Mouse (Mus musculus) heart, postnatal 36 days (tissue): ENCODE data around the gene Tcp11l2. TPM values are rescaled to one million over a fixed set of nuclear protein-coding genes. Genes with fewer than 3 reads are reported as not detected.

Experiments
- DNase-seq, 2 experiments: peaks; one replicate each; pipeline ENCODE4 v3.0.0; 2021 to 2022
- intact Hi-C: fragments of 180-260 bp; cut with DNase I; formaldehyde crosslinking; loops from one replicate; pipeline ENCODE4 v1.15.1; 2025
- total RNA-seq, 2 experiments: library from RNA; stranded (reverse); gene quantifications; 2 replicates each; pipeline ENCODE4 v1.2.3; 2021

The Tcp11l2 gene
- total RNA-seq, 2 experiments from 2014 or later = 131 to 192 TPM

GRCm38 (mm10) chr10:84641576-84641975 lies 65.2 kb downstream of the Tcp11l2 start:
- intact Hi-C loops = loop anchor here (1.0 to 5.0 kb wide), 4 partner anchors 69 to 403 kb away; no protein-coding TSS in a partner anchor
- no peak for DNase-seq

- no peak for DNase-seq
- intact Hi-C loops = loop anchor here (5.0 kb wide), 1 partner anchor 126 kb away; no protein-coding TSS in a partner anchor
Measured at GRCm38 (mm10) chr10:84645940-84646339, 69.5 kb downstream of the Tcp11l2 start.

DNA sequence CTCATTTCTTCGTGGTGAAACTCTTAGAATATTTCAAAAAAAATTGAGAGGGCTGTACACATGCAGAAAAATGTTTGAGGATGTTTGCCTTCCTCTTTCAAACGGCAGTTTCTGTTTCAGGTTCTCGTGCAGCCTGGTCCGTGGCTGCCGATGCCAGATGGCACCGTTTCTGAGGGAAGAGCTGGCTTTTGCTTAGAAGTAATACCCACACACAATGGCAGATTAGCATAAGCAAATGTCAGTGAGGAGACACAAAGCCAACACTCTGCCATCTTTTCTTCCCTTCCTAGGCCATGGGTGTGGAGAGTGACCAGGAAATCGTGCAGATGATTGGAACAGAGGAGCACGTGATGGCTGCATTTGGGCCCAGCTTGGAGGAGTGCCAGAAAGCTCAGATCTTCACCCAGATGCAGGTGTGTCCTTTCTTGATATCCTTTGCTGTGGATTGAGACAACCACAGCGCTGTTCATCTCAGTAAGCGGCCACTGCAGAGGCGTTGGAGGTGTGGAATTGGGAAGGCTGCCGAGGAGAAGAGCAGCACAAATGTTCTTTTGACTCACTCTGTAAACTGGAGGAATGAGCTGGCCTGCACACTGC lies 70.2 kb downstream of the Tcp11l2 start:
- peak; percentile 21 to 33 for DNase-seq
- intact Hi-C loops = loop anchor here (5.0 kb wide), 1 partner anchor 126 kb away; no protein-coding TSS in a partner anchor

- intact Hi-C loops = loop anchor here (5.0 kb wide), 1 partner anchor 125 kb away; no protein-coding TSS in a partner anchor
- DNase-seq = no peak
Measured at GRCm38 (mm10) chr10:84647264-84647663, 70.8 kb downstream of the Tcp11l2 start.

- intact Hi-C loops = loop anchor here (5.0 kb wide), 1 partner anchor 123 kb away; no protein-coding TSS in a partner anchor
- DNase-seq = no peak
Measured at GRCm38 (mm10) chr10:84648911-84649310, 72.5 kb downstream of the Tcp11l2 start.

DNA sequence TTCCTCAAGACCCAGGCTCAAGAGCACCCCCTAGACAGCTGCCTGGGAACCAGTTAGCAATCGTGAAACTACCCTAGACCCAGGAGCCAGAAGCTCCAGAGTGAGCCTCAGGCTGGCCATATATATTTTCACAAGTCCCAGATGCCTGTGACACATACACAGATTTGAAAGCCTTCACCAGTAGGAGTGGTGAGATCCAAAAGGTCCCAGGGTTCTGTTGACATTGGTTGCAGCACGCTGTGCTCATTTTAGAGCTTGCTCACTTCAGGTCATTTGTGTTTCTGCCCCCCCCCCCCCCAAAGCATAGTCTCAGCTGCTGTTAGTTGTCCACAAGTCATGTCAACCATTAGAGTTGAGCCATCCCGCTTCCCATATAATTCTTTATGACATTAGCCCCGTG lies 77.6 kb downstream of the Tcp11l2 start:
- no peak for DNase-seq
- intact Hi-C loops = no loop called here

GRCm38 (mm10) chr10:84654731-84655130 lies 78.3 kb downstream of the Tcp11l2 start:
- no peak for DNase-seq
- intact Hi-C loops = no loop called here

GRCm38 (mm10) chr10:84656618-84657017 lies 80.2 kb downstream of the Tcp11l2 start:
- intact Hi-C loops = no loop called here

DNA sequence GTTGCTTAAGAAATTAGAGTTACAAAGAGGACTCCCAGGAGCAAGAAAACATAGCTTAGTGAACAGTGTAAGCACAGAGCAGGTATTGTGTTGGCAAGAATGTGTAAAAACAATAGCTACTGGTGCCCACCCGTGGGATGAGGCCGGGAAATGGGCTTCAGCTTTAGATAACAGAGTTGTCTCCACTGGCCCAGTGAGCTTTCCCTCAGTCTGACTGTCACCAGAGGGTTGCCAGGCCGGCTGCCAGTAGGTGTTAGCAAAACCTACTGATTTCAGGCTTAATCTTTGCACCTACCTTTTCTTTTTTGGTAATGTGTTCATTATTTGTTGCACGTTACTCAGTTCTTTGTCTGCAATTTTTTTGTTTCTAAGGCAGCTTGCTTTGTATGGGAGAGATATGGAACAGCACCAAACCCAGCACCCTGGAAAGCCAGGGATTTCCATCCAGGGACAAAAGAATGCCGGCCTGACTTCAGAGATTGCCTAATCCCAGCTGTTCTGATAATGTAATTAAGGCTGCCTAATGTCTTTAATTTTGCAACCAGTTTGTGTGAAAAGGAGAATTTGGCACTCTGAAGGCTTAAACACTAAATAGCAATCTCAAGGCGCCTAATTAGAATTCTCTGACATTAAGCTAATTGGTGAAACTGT lies 81.1 kb downstream of the Tcp11l2 start:
- DNase-seq = peak; percentile 25 to 27
- intact Hi-C loops = no loop called here

More at GRCm38 (mm10) chr10:84656618-84657017, 80.2 kb downstream of the Tcp11l2 start:
- peak; percentile 61 to 63 for DNase-seq

DNA sequence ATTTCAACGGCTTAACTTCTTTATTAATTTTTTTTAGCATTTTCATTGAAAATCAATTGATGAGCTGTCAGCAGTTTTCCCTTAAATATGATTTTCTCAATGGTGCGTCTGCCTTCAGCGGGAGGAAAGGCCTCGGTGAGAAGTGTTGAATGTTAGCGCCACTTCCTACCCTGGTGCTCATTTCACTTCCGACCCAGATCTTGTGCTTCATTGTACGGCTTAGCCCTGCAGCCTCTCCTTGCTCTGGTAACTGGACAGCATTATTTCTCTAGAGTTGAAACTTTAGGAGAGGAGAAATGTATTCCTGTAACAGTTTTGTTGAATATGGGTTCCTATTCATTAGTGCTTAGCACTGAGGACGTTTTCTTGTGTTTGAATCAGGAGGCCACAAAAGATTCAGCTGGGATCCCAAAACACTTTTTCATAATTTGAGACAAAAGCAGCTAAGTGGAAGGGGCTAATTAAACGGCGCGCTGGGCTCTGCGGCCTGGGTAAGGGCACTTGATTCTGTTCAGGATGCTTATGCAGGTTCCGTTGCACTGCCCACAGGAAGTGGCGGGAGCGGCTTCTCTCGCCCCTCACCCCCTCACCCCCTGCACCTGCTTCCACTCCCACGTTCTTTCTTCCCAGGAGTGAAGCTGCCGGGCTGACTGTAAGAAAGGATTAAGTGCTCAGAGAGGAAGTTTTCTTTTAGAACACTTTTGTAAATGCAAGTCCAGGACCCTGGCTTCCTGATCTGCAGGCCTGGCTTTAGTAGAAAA lies 81.8 kb downstream of the Tcp11l2 start:
- no peak for DNase-seq

GRCm38 (mm10) chr10:84659281-84659680 lies 82.9 kb downstream of the Tcp11l2 start:
- DNase-seq = no peak
- intact Hi-C loops = no loop called here

More for the DNA sequence above, 81.8 kb downstream of the Tcp11l2 start:
- intact Hi-C loops = no loop called here

GRCm38 (mm10) chr10:84662138-84662537 lies 85.7 kb downstream of the Tcp11l2 start:
- DNase-seq = no peak
- intact Hi-C loops = no loop called here

Other genes with a start within 250 kb of the Tcp11l2 start
- 10 to 100 TPM; 24.6 to 36.3 TPM for gene Nuak1, start 136.0 kb upstream of the Tcp11l2 start, total RNA-seq
- gene Ckap4, start 42.6 kb upstream of the Tcp11l2 start, total RNA-seq = 10 to 100 TPM; 28.4 to 32.0 TPM
- gene Polr3b, start 45.7 kb downstream of the Tcp11l2 start, total RNA-seq = 10 to 100 TPM; 13.1 to 13.9 TPM
- under 1 TPM in 1 of 2 experiments, not detected in 1; 0.08 TPM for gene Rfx4, start 179.4 kb downstream of the Tcp11l2 start, total RNA-seq